Mouse (Mus musculus) forebrain, embryonic 16.5 days (tissue): Measurements from ENCODE around the gene Gm11111. TPM values are rescaled to one million over a fixed set of nuclear protein-coding genes. Genes with fewer than 3 reads are reported as not detected.

Source experiments
- ATAC-seq: fragments of 200-750 bp; cut with Nextera tagmentation; 2 replicates; pipeline ENCODE4 v1.8.0; 2017; ENCODE audit warnings: mild to moderate bottlenecking, moderate library complexity
- H3K27ac ChIP-seq: fragments of 300-500 bp; sonication (generic); 2 replicates; pipeline ENCODE4 v1.5.1; 2014; ENCODE audit warnings: low read length, control low read depth
- H3K27me3 ChIP-seq: fragments of 300-500 bp; sonication (generic); replicated peaks from 2 replicates; pipeline ENCODE4 v1.6.1; 2014; ENCODE audit warnings: low read length; ENCODE audit not compliant: control insufficient read depth, insufficient read depth
- H3K36me3 ChIP-seq: fragments of 300-500 bp; sonication (generic); 2 replicates; pipeline ENCODE4 v1.6.1; 2014; ENCODE audit not compliant: control insufficient read depth, insufficient read depth
- H3K4me1 ChIP-seq: fragments of 300-500 bp; sonication (generic); replicated peaks from 2 replicates; pipeline ENCODE4 v1.6.1; 2014; ENCODE audit warnings: low read length; ENCODE audit not compliant: control insufficient read depth, insufficient read depth
- H3K4me2 ChIP-seq: fragments of 300-500 bp; sonication (generic); 2 replicates; pipeline ENCODE4 v1.6.1; 2014; ENCODE audit warnings: mild to moderate bottlenecking, low read length, control low read depth
- H3K4me3 ChIP-seq: fragments of 300-500 bp; sonication (generic); replicated peaks from 2 replicates; pipeline ENCODE4 v1.5.1; 2014; ENCODE audit warnings: mild to moderate bottlenecking, low read length, control low read depth
- H3K9ac ChIP-seq: fragments of 300-500 bp; sonication (generic); replicated peaks from 2 replicates; pipeline ENCODE4 v1.6.1; 2014; ENCODE audit warnings: low read depth, low read length, control low read depth
- H3K9me3 ChIP-seq: fragments of 300-500 bp; sonication (generic); 2 replicates; pipeline ENCODE4 v1.6.1; 2016; ENCODE audit warnings: low read length; ENCODE audit not compliant: control insufficient read depth
- WGBS: fragments of 180-500 bp; shearing (Covaris S2); extraction: QIAGEN DNeasy Blood & Tissue Kit; methylation state at CpG from one replicate; pipeline ENCODE4 v1.1.7; 2014; 5-methylcytosine and 5-hydroxymethylcytosine counted together
- polyA plus RNA-seq: library from polyadenylated mRNA; unstranded; fragments of >200 nt; fragmentation: Nextera tagmentation; extraction: Ambion mirVana; gene quantifications from 2 replicates; pipeline ENCODE4 v1.2.1, GENCODE M21; 2015

Gm11111 gene
- polyA plus RNA-seq, 1 experiment from 2014 or later = not detected

- Histone ChIP-seq H3K9ac (no peak overlapping the region), H3K9me3 (no peaks in the 10 kb centered on the region), H3K27me3 (no peaks in the 10 kb centered on the region), H3K36me3 (no peaks in the 10 kb centered on the region), H3K4me1 (no peaks in the 10 kb centered on the region), H3K4me3 (no peak overlapping the region), H3K27ac (no peak overlapping the region), H3K4me2 (no peak overlapping the region)
- ATAC-seq = no peak
- 56% methylated on average over 7 of the region's 7 CpGs for WGBS
These were observed 511 bp downstream of the Gm11111 start for GRCm38 (mm10) chr5:98552811-98553601.

- peaks cover 8% of the 10 kb centered on the region for H3K4me1 ChIP-seq
- 16% methylated on average over 4 of the region's 4 CpGs for WGBS
- peak; percentile 66 for ATAC-seq
- H3K9ac ChIP-seq = no peak overlapping the region
- H3K27me3 ChIP-seq = no peaks in the 10 kb centered on the region
- H3K27ac ChIP-seq = no peak overlapping the region
- H3K36me3 ChIP-seq = no peaks in the 10 kb centered on the region
- H3K4me2 ChIP-seq = no peak overlapping the region
- H3K4me3 ChIP-seq = no peak overlapping the region
- no peaks in the 10 kb centered on the region for H3K9me3 ChIP-seq
These were observed 8.8 kb downstream of the Gm11111 start for GRCm38 (mm10) chr5:98561301-98561700.

GRCm38 (mm10) chr5:98562806-98563205 is 10.3 kb downstream of the Gm11111 start:
- Histone ChIP-seq H3K4me2 (no peak overlapping the region), H3K4me1 (peaks cover 15% of the 10 kb centered on the region), H3K9me3 (no peaks in the 10 kb centered on the region), H3K36me3 (no peaks in the 10 kb centered on the region), H3K27me3 (no peaks in the 10 kb centered on the region), H3K4me3 (no peak overlapping the region), H3K9ac (no peak overlapping the region), H3K27ac (no peak overlapping the region)
- 60% methylated on average over 9 of the region's 9 CpGs for WGBS
- ATAC-seq = no peak

- Histone ChIP-seq H3K27ac (no peak overlapping the region), H3K4me1 (peaks cover 15% of the 10 kb centered on the region), H3K4me2 (0 out of 2 replicates have a peak overlapping the region, but pooled peaks have one; percentile 17), H3K4me3 (no peak overlapping the region), H3K36me3 (no peaks in the 10 kb centered on the region), H3K9ac (no peak overlapping the region), H3K9me3 (no peaks in the 10 kb centered on the region), H3K27me3 (no peaks in the 10 kb centered on the region)
- WGBS = 21% methylated on average over 9 of the region's 9 CpGs
- no peak for ATAC-seq
These were observed 11.3 kb downstream of the Gm11111 start for GRCm38 (mm10) chr5:98563801-98564200.

GRCm38 (mm10) chr5:98566461-98567193 is 14.1 kb downstream of the Gm11111 start:
- peaks cover 12% of the 10 kb centered on the region for H3K4me1 ChIP-seq
- 8% methylated on average over 6 of the region's 6 CpGs for WGBS
- no peaks in the 10 kb centered on the region for H3K36me3 ChIP-seq
- H3K27ac ChIP-seq = no peak overlapping the region
- no peaks in the 10 kb centered on the region for H3K27me3 ChIP-seq
- no peak overlapping the region for H3K4me3 ChIP-seq
- no peak overlapping the region for H3K9ac ChIP-seq
- peak; percentile 88 for ATAC-seq
- H3K9me3 ChIP-seq = no peaks in the 10 kb centered on the region
- no peak overlapping the region for H3K4me2 ChIP-seq

- no peaks in the 10 kb centered on the region for H3K27me3 ChIP-seq
- no peak overlapping the region for H3K27ac ChIP-seq
- whole genome bisulfite sequencing = 92% methylated on average over 4 of the region's 4 CpGs
These were observed 16.0 kb downstream of the Gm11111 start for GRCm38 (mm10) chr5:98568481-98568880.

GRCm38 (mm10) chr5:98569029-98569513 is 16.6 kb downstream of the Gm11111 start:
- no peak overlapping the region for H3K9ac ChIP-seq
- WGBS = 62% methylated on average over 3 of the region's 3 CpGs
- H3K36me3 ChIP-seq = no peaks in the 10 kb centered on the region
- peaks cover 7% of the 10 kb centered on the region for H3K4me1 ChIP-seq
- ATAC-seq = no peak
- H3K4me3 ChIP-seq = no peak overlapping the region
- H3K9me3 ChIP-seq = no peaks in the 10 kb centered on the region
- H3K27ac ChIP-seq = no peak overlapping the region
- H3K27me3 ChIP-seq = no peaks in the 10 kb centered on the region
- no peak overlapping the region for H3K4me2 ChIP-seq

More at GRCm38 (mm10) chr5:98568481-98568880, 16.0 kb downstream of the Gm11111 start:
- Histone ChIP-seq H3K36me3 (no peaks in the 10 kb centered on the region), H3K9ac (no peak overlapping the region), H3K4me3 (no peak overlapping the region), H3K4me2 (no peak overlapping the region), H3K4me1 (peaks cover 12% of the 10 kb centered on the region), H3K9me3 (no peaks in the 10 kb centered on the region)
- ATAC-seq = no peak

GRCm38 (mm10) chr5:98572392-98572791 is 19.9 kb downstream of the Gm11111 start:
- Histone ChIP-seq H3K27me3 (no peaks in the 10 kb centered on the region), H3K27ac (no peak overlapping the region), H3K9ac (no peak overlapping the region), H3K4me1 (peaks cover 9% of the 10 kb centered on the region), H3K4me2 (no peak overlapping the region), H3K36me3 (no peaks in the 10 kb centered on the region), H3K9me3 (no peaks in the 10 kb centered on the region), H3K4me3 (no peak overlapping the region)
- ATAC-seq = peak; percentile 68; the same call in 1 of the 2 replicates
- WGBS = 36% methylated on average over 4 of the region's 4 CpGs

- no peak overlapping the region for H3K9ac ChIP-seq
- H3K9me3 ChIP-seq = no peaks in the 10 kb centered on the region
- no peaks in the 10 kb centered on the region for H3K27me3 ChIP-seq
- H3K4me2 ChIP-seq = 0 out of 2 replicates have a peak overlapping the region, but pooled peaks have one; percentile 14
- no peaks in the 10 kb centered on the region for H3K36me3 ChIP-seq
- ATAC-seq = peak; percentile 72
- 21% methylated on average over 12 of the region's 12 CpGs for WGBS
- H3K4me1 ChIP-seq = peaks cover 9% of the 10 kb centered on the region
- H3K27ac ChIP-seq = no peak overlapping the region
- no peak overlapping the region for H3K4me3 ChIP-seq
These were observed 22.4 kb downstream of the Gm11111 start for GRCm38 (mm10) chr5:98574711-98575470.
